Mouse (Mus musculus) thymus, adult 2 months (tissue): Measurements from ENCODE around the gene Babam1.

Experiments used
- CTCF ChIP-seq: fragments of 200-500 bp; IDR thresholded peaks from 2 replicates; pipeline ENCODE4 v1.5.1; 2012; ENCODE audit warnings: mild to moderate bottlenecking, control low read depth, low read length, moderate library complexity, borderline replicate concordance; ENCODE audit not compliant: control insufficient read depth, poor library complexity, insufficient read depth; ENCODE audit errors: extremely low read depth
- POLR2A ChIP-seq: fragments of 200-500 bp; IDR thresholded peaks from 2 replicates; pipeline ENCODE4 v1.6.1; 2012; ENCODE audit warnings: mild to moderate bottlenecking, low read length, control low read depth, moderate library complexity; ENCODE audit not compliant: control insufficient read depth, poor library complexity, insufficient read depth; ENCODE audit errors: extremely low read depth

DNA sequence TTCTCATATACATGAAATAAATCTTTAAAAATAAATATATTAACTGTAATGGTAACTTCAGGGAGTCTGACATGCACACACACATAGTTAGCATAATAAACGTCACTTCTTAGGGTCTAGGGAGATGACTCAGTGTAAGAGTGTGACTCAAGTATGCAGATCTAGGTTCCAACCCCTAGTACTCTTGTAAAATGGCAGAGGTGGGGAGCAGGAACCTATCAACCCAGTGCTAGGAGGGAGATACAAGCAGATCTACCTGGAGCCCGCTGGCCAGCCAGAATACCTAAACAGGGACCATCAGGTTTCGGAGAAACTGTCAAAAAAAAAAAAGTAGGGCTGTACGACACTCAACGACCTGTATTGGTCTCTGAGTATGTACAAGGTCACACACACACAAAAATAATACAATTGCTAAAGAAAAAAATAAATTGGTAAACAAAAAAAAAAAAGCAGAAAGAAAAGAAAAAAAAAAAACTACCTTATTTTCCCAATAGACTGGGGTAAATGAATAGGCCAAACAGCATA, 25.9 kb upstream of the Babam1 start:
- TF ChIP-seq CTCF: no peak
- no peak for TF ChIP-seq POLR2A
